In the genomic region with DNA sequence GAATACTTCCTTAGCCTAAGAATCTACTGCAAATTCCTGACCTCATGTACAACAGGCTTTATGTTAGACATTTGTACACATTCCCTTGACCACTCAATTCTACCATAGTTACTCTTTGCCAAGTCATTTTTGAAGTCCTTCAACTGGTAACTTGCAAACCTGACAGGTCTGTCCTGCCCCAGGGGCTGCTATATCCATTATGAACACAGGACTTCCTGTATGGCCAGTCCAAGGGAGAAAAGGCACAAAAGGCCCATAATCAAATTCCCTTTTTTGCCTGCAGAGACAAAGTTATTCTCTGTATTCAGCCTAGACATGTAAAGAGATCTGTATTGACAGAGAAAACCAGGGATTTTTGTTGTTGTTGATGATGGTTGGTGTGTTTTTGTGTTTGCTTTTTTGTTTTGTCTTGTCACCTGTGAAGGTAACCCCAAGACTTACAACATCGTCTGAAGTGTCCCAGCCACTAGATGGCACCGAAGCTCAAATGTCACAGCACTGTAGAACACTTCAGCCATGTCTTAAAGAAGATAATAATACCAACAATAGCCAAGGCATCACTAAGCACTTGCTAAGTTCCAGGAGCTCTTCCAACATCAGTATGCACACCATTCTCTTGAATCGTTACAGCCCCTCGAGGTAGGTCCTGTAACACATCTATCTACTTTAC, we compare ENCODE assay signal across 8 mouse cellular contexts. TPM values are rescaled to one million over a fixed set of nuclear protein-coding genes. Genes with fewer than 3 reads are reported as not detected.
DNase-seq lines count a peak whose midpoint lies in the region; ATAC-seq and TF ChIP-seq lines count a peak whose summit lies in the region.

No protein-coding gene starts in this region.

- DNase-seq in heart, adult 18-20 months: peak; percentile 50 to 68
- DNase-seq in spleen, adult 2 months (ENCODE audit: low read depth in 1 of 2, low spot score in 2 of 2): peak in 1 of 2 experiments; percentile 26
- DNase-seq in spleen, adult 12 weeks (ENCODE audit: low spot score): no peak
- peak; percentile 61 for DNase-seq in cerebellum, postnatal 14 days
- peak; percentile 47 for DNase-seq in lung, postnatal 10 days
- DNase-seq in neural tube, embryonic 10.5 days (ENCODE audit: extremely low spot score, low spot score): no peak

- no peak overlapping the region for H3K27ac ChIP-seq in heart, embryonic 11.5 days (ENCODE audit: low read depth, low read length)
- H3K27ac ChIP-seq in spleen, adult 2 months (ENCODE audit: insufficient read depth, low read length): no peak overlapping the region

- H3K36me3 ChIP-seq in heart, embryonic 11.5 days (ENCODE audit: control insufficient read depth, insufficient read depth, low read length): no peaks in the 10 kb centered on the region
- no peaks in the 10 kb centered on the region for H3K36me3 ChIP-seq in spleen, adult 2 months (ENCODE audit: control insufficient read depth, insufficient read depth, low read length)

- no peak for ATAC-seq in heart, embryonic 11.5 days (replicated peaks; ENCODE audit: insufficient number of reproducible peaks, low FRiP score, low TSS enrichment)
- no peak for ATAC-seq in erythroid progenitor cell, adult 5-6 weeks (replicated peaks; ENCODE audit: low FRiP score, poor library complexity, severe bottlenecking)

- no peak overlapping the region for H3K9ac ChIP-seq in heart, embryonic 11.5 days (ENCODE audit: low read depth, low read length)

- no peak overlapping the region for H3K4me3 ChIP-seq in heart, embryonic 11.5 days (ENCODE audit: low read depth, low read length)
- H3K4me3 ChIP-seq in spleen, adult 2 months (ENCODE audit: extremely low read depth, insufficient read depth, insufficient read length): no peak overlapping the region

- no peaks in the 10 kb centered on the region for H3K27me3 ChIP-seq in heart, embryonic 11.5 days (ENCODE audit: control insufficient read depth, insufficient read depth, low read length)
- H3K27me3 ChIP-seq in spleen, adult 2 months (ENCODE audit: control insufficient read depth, insufficient read depth, low read length): no peaks in the 10 kb centered on the region

- 42% methylated on average over 4 of the region's 4 CpGs for WGBS in heart, embryonic 11.5 days (ENCODE audit: insufficient replicate concordance)
- WGBS in spleen, adult 2 months: 58% methylated on average over 4 of the region's 4 CpGs

- H3K9me3 ChIP-seq in heart, embryonic 11.5 days (replicated peaks; ENCODE audit: control insufficient read depth, low read length): no peaks in the 10 kb centered on the region

- H3K4me2 ChIP-seq in heart, embryonic 11.5 days: no peak overlapping the region

- peak; percentile 32; the same call in 1 of the 2 replicates for TF ChIP-seq CTCF in spleen, adult 2 months (IDR thresholded peaks at IDR 0.05; ENCODE audit: extremely low read depth, insufficient read depth, insufficient read length, insufficient replicate concordance)

- no peak for TF ChIP-seq POLR2A in spleen, adult 2 months (IDR thresholded peaks at IDR 0.05; ENCODE audit: low read depth, low read length)

- peaks cover 17% of the 10 kb centered on the region for H3K4me1 ChIP-seq in heart, embryonic 11.5 days (ENCODE audit: control insufficient read depth, insufficient read depth, low read length)
- no peaks in the 10 kb centered on the region for H3K4me1 ChIP-seq in spleen, adult 2 months (ENCODE audit: control insufficient read depth, insufficient read depth, insufficient read length)

RNA-seq across cellular contexts. Expression of a gene that starts 47.9 kb away (rescaled TPM):
- total RNA-seq in heart, adult 18-20 months (2021): 10 to 100 TPM; 48.5 to 69.9 TPM
- polyA plus RNA-seq in heart, embryonic 11.5 days (2014; fragmentation: Nextera tagmentation; extraction: Ambion mirVana): 31.6 and 46.9 TPM in 2 replicates
- polyA plus RNA-seq in spleen, adult 2 months (2012; rRNA removed): 6.0 and 6.5 TPM in 2 replicates
- total RNA-seq in erythroid progenitor cell, adult 5-6 weeks (2015; ENCODE audit: low replicate concordance): not detected in 2 replicates
- 0.08 and 0.26 TPM in 2 replicates for total RNA-seq in erythroid progenitor cell, adult 5-6 weeks (2017; ENCODE audit: low replicate concordance)

Comparison
In these comparisons a context has a peak if more than half of its experiments do, and no peak if none do; other contexts are left out.
1. DNase-seq: peak in heart, adult 18-20 months (2 of 2), cerebellum, postnatal 14 days (2 of 2) and lung, postnatal 10 days (single experiment); none in spleen, adult 12 weeks (single experiment) and neural tube, embryonic 10.5 days (single experiment).
2. RNA of a gene that starts 47.9 kb away (total RNA-seq): 48.5 to 69.9 TPM in heart, adult 18-20 months; 0.08 to 0.26 TPM in erythroid progenitor cell, adult 5-6 weeks; every median in the first group is over 10 times any median in the second.